Mouse (Mus musculus) mature B cell (primary cell): Measurements from ENCODE around the gene A730049H05Rik.

Source experiments
- in situ Hi-C: fragments of 300-500 bp; cut with MboI; formaldehyde crosslinking; loops from 2 replicates; pipeline ENCODE4 v1.14.3; 2019

Gene A730049H05Rik

DNA sequence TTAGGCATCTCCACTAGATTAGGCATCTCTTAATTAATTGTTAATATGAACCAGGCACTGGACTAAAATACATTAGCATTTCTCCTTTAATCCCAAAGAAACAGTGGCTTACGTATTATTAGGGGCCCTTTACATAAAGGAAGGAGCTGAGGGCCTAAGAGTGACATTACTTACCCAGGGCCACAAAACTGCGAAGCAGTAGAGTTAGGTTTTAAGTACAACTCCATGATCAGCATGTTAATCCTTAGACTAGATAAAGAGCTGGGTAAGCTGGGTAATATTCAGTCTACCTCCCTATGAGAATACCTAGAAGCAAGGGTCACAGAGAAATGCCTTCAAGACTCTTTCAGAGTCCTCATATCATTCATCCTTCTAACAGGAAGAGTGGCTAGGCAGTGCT lies 12.9 kb downstream of the A730049H05Rik start:
- in situ Hi-C loops, result no loop called here

DNA sequence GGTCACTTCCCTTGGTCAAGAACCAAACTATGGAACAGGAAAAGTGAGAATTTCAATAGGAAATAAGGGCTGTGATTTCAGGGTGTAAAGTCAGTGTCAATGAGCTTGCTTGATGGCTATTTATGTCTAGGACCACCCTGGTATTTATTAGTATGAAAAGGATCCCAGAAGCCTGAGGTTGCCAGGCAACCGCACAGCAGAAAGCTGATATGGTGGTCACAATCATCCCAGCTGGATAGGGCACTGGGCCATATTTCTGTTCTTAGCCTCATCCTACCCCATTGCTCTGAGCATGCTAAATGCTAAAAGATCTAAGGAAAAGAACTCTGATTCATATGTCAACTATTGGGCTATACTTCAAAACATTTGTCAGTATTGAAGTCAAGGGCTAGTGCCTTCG lies 14.8 kb downstream of the A730049H05Rik start:
- in situ Hi-C loops, result no loop called here

DNA sequence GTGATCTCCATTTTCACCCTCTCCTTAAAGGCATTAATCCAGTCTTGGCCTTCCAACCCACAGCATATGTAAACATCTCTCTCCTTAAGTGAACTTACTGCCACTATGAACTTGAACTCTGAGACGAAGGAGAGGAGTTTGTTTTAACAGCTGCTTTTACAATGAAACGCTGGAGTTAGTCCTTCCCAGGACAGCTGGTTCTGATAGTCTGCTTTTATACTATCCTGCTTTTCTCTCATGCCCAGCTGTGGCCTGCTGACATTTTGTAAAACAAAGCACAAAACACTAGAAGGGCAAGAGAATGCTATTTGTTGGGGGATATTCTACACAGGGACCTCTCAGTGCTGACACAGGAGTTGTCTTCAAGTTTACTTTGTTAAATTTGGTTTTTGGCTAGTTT lies 25.7 kb downstream of the A730049H05Rik start:
- in situ Hi-C loops, result no loop called here

DNA sequence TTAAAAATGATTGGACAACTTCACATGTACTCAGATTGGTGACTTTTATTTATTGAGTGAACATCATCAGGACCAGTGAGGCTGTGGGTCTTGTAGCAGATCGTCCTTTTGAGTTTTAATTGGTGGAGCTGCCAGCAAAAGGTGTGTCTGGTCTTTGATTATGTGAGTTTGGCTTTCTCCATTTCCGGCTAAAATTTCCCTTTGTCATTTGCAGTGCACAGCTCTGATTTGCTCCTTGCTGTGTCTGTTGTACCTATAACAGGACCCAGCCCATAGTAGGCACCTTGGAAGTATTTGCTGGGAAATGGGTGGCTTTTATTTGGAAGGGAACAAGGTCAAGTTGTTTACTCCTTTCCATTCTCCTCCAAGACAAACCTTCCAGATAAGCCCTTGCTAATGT lies 27.2 kb downstream of the A730049H05Rik start:
- in situ Hi-C loops, result no loop called here

DNA sequence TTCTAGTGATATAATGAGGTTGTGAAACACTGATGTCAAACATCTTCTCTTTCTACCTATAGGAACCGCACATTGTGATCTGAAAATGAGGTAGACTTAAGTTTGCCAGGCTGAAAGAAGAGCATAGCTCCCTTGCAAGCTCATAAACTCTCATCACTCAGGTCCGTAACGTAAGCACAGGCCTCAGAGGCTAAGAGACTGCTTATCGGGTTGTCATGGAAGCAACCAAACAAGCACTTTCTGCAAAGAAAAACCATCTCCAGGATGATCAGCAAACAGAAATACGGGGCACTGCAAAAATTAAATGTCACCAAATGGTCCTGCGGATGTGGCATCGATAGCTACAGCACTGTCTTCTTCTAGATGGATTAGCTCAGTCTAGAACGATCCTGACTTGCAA lies 29.6 kb downstream of the A730049H05Rik start:
- in situ Hi-C loops, result no loop called here

DNA sequence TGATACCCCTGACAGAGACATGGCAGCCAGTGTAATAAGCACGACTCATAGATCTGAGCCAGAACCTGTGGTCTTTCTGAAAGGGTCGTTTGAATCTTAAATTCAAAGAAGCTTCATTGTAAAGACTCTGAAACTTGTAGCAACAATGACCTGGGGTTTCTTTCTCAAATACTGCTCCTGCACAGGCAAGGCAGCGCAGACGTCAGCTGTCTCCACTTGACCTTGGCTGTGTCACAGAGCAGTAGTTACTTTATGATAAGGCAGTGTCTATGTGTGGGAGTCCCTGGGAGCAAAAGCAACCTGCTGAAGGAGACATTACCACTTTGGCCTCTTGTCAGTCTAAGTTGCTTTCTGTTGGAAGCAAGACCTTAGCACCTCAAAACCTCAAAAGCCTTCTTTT lies 30.3 kb downstream of the A730049H05Rik start:
- in situ Hi-C loops, result no loop called here

DNA sequence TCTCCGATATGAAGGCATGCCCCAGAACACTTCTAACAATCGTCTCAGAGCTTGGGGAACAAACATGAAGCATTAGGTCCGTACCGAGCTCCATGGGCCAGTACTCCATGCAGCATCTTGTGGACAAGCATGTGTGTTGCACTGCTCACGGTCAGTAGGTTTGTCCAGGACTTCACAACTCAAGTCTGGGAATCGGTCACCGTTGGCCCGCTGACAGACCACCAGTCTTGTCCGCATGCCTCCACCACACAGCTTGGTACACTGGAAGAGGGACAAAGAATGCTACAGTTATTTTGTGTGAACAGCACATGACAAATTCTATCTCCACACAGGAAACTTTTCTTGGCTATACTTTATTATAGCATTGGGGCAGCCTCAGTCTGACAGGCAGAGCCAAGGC lies 32.9 kb downstream of the A730049H05Rik start:
- in situ Hi-C loops, result no loop called here

DNA sequence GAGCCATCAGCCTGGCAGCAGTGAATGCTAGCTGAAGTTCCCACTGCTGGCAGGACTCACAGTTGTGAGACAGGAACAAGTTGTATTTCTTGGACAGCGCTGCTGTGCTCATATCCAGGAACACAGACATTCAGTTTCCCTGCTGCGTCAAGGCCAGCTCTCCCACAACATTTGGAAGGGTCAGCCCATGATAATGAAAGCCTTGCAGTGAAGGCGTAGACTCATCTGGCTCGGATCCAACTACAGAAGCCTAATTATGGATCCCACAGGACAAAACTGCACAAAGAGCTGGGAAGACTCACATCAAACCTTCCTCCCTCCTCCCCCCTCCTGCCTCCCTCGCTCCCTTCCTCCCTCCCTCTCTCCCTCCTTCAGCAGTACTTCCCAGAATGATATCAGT lies 34.0 kb downstream of the A730049H05Rik start:
- in situ Hi-C loops, result no loop called here

DNA sequence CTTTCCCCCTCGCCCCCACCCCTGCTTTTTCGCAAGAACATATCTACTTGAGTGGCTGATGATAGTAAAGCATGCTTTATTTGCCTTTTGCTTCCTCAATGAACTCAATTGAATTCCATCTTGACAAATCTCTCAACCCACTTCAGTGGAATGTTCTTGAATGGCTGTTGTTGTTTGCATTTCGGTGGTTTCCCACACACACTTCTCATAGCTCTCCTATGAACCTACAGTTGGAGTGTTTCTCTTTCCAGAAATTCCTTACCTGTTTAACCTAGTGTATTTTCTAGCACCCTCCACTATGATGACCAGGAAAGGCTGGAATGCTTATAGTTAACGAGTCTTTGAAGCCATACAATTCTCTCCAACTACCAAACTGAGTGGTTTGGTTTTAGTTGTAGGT lies 38.6 kb downstream of the A730049H05Rik start:
- in situ Hi-C loops, result no loop called here

DNA sequence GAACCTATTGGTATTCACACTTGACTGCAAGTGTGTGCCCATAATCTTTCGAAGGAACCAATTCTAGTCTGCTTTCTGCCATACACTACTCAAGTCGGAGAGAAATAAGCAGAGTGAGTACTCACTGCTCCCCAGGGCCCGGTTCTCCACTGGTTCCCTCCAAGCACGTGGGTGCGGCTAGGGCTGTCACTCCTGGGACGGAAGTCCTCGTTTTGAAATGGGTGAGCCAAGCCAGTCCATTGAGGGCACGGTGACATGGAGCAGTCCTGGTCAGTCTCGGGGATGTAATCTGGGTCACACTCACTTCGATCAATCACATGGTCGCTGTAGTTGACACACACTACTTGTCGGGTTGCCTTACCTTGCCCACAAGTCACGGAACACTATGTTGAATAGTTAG lies 41.5 kb downstream of the A730049H05Rik start:
- in situ Hi-C loops, result no loop called here

DNA sequence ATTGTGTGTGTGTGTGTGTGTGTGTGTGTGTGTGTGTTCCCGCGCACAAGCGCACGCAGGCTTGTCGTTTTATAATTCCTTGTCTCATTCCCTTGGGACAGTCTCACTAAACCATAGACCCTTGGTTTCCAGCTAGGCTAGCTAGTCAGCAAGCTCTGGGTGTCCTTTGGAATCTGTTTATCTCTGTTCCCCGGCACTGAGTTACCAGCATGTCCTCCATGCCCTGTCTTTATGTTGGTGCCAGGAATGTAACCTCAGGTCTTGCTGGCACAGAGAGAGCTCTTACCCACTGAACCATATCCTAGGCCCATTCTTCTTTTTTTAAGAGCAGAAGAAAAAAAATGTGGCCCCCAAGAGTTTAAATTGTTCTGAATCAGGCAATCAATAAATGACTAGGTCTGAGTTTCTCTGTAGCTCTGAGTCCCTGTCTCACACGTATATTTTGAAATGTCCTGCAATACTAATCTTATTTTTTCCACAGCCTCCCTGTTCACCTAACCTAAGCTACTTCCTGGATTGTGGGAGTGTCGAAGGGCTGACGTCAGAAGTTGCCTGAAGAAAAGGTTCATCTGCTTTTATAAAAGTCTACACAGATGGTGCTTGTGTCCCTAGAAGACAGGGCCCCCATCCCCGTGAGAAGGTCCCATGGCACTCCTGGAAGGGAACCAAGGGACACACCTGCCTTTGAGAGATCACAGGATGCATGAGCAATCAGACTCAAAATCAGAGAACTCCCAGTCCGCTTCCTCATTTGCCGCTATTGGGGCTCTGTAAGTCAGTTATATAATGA lies 42.6 kb downstream of the A730049H05Rik start:
- in situ Hi-C loops, result no loop called here

DNA sequence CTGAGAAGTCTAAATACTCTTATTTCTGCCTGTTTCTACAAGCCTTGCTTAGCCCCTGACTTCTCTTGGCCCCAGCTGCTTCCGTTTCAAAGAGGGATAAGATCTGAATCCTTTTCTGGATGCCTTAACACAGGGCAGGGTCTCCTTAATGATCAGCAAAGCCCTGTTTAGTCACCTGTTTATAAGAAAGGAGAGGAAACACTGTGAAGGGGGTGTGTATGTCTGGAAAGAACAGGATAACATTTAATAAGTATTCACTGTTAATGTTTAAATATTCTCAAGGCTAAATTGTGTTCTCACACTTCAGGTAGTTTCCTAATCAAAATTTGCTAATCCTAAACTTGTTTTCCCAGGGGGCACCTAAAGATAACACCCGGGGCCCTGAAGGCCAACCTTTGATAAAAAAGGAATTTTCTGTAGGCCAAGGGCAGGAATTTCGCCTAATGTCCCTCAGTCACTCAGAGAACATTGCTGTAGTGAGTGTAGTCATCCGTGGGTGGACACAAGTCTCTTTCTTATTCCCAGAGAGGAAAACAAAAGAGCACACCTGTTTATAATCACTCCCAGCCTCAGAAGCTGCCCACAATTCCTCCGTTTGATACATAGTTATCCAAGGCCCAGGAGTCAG lies 44.1 kb downstream of the A730049H05Rik start:
- in situ Hi-C loops, result no loop called here

DNA sequence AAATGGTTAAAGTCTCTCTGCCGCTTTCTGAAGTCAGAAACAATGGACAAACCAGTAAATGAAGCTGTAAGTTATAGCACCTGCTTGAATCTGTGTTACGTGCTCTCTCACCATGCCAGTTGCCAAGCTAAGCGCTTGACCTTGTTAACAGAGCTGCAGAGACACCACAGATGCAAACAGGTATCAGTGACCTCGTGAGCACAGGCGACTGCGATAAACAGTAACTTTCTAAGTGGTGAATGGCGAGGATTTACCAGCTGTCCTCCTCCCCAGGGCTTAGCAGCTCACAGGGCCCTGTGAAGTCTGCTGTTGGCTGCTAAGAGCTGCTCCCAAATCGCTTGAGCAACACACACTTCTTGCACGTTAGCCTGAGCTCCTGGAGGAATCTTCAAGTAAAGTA lies 46.3 kb downstream of the A730049H05Rik start:
- in situ Hi-C loops, result no loop called here

DNA sequence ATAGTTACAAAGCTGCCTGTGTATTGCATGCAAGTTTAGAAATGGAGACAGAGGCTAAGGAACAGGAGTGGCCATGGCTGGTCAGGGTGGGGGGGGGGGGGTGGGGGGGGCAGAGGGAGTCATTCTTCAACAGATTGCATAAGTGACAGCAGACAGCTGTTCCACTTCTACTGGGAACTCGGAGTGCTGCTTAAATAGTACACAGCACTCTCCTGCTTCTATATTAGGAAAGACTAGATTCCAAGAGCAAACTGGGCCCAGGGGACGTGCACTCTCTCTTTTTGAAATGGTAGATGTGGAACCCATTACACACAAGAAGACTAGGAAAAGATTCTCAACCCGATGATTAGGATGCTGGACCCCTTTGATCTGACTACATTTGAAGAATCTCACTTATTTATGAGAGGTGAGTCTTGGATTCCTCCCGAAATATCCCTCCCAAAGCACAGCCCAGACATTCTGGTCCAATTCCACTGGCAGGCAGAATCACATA lies 52.9 kb downstream of the A730049H05Rik start, which contains the start of gene Gm15737:
Gene Gm15737, plus strand, starts transcription at position 269 of the 493 bp plus-strand sequence.
- in situ Hi-C loops, result no loop called here

DNA sequence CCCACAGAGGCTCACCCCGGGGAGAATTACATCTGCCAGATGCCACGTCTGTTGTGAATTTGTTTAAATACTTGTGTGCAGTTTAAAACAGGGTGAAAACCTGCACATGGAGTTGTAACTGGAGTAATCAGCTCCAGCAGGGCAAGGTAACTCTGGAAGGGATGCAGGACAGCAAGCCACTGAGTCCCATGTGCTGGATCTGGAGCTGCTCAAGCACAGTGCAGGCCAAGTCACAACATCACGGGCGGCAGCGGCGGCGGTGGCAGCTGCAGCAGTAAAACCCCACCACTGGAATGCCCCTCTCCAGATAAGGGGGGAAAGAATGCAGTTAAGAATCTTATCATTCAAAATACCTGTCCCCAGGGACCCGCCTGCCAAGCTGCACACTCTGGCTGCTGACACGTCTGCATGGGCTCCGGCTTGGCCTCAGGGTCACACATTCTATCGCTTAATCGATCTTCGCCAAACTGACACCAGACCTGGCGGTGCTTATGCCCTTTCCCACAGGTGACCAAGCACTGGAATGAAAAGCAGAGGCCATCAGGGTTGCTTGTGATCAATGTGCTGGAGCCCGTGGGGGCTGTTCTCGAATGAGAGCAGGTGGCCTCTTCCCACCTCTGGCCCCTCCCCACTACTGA lies 53.4 kb downstream of the A730049H05Rik start:
- in situ Hi-C loops, result no loop called here

DNA sequence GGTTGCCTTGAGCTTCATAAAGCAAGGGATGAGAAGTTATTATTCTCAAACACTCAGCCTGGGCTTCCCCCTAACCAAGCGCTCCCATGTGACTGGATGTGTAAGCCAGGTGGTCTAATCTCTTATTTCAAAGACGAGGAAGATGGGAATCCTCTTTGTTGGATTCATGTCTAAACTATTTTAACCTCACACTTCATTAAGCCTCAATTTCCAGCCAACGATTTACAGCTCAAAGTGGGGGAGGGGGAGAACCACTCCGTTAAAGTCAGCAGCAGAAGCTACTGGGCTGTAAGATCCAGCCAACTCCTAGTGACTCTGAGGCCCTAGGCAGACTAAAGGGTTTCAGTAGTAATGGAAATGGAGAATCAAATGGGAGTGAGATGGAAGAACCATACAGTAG lies 55.5 kb downstream of the A730049H05Rik start:
- in situ Hi-C loops, result no loop called here

DNA sequence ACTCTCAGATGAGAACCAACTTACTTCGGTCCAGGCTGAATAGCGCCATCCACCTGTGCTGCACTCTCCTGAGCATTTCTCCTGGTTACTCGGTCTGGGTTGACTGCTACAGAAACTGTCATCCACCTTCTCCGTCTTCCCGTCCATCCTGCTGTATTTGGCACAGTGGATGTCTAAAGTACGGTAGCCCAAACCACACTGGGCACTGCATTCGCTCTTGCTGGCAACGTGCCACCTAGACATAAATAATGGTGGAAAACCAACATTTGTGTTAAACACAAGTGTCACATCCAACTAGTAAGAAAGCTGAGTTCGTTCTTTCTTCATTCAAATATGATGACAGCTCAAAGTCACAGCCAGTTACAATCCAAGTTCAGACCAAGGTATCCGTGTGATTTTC lies 56.5 kb downstream of the A730049H05Rik start:
- in situ Hi-C loops, result no loop called here

DNA sequence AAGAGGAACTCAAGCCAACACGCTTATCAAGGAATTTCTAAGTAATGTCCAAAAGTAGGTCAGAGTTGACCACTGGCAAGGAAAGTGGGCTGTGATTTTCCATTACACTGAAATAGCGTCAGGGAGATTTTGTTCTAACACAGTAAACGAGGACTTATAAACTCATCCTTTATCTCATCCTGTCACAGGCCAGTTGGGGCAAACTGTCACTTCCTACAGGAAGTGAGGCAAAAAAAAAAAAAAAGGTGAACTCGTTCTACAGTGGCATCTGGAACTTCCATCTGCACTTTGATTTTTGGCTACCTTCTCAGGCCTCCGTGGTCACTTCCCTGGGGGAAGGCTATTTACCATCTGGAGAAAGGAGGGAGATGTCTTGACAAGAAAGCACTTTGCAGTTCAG lies 58.6 kb downstream of the A730049H05Rik start:
- in situ Hi-C loops, result no loop called here

DNA sequence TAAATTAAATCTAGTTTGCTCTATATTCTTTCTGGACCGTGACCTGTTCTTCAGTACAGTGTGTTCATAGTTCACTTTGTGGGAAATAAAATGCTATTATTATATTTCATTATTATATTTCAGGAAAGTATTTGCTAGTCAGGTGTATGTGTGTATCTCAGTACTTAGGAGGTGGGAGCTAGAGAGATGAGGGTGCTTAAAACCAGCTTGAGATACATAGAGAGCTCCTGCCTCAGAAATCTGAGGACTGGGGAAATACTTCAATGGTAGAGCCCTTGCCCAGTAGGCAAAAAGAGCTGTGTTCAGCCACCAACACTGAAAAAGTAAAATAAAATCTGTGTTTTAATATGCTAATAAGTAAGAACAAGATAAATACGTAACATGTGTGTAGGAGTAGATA lies 59.1 kb downstream of the A730049H05Rik start:
- in situ Hi-C loops, result no loop called here

DNA sequence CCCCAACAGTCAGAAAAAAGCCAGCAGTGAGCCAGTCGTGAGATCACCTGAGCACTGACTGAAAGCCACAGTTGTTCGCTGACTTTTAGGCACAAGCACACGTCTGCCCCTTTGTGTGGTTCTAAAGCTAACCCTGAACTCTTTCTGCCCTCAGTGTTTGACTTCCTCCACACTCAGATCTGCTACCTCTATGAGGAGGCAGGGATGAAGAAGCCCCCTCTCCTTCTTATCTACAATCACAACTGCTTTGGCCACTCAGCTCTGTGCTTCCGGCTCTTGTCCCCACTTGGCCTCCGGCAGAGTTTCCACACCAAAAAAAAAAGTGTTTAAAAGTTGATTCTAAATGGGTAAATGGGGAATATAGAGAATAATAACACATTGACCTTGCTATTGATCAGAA lies 59.8 kb downstream of the A730049H05Rik start:
- in situ Hi-C loops, result no loop called here

DNA sequence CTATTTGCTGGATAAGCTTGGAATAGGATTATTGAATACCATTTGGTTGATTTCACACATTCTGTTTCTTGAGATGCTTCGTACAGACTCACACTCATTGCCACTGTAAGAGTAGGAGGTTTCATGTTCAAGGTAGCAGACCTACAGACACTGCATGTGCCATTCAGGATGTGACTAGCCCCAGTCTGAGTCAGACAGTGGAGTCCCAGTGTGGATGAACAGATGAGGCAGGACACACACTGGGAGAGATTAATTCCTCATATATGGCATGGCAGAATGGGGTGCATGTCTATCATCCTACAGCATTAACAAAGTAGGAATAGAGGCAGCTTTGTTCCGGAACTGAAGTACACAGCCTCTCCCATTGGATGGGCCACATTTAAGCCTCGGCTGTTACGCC lies 61.0 kb downstream of the A730049H05Rik start:
- in situ Hi-C loops, result no loop called here

DNA sequence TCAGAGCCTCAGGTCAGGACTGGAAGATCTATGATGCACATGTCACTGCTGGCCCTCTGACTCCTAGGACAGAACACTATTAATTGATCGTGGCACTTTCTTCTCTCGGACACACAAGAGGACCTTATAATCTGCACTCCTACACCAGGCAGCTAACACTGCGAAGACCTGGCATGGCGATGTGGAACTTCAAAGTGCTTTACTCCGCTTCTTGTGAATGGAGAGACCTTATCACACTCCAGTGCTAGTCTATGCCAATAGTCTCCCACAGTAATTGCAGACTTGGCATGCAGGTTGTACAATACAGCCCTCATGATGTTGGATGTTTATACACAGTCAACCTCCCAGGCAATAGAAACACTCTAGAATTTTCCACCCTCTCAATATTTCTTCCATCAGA lies 62.5 kb downstream of the A730049H05Rik start:
- in situ Hi-C loops, result no loop called here

DNA sequence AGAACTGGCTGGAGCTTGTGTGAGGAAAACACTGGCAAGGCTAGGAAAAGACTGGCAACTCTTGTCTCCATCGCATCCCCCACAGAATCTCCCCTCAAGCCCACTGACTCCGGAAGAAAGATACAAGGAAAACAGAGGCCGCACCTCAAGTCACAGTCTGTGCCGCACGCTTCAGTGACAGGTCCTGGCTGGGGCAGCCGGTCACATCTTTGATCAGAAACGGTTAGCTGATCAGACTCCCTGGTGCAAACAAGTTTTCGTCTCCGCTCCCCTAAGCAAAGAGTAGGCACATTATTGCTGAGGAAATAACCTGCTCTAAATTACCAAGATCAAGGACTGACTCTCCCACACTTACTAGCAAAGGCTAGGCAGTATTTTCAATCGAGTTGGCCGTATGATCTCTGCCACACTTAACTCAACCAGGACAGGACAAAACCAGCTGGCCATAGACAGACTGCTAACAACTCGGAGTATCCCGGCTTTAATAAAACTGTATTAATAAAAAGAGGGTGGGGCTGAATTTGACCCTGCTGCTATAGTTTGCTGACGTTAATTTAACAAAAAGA lies 63.5 kb downstream of the A730049H05Rik start:
- in situ Hi-C loops, result no loop called here
